Mouse (Mus musculus) small intestine, adult 2 months (tissue): ENCODE data around the gene Olfr147. TPM values are rescaled to one million over a fixed set of nuclear protein-coding genes. Genes with fewer than 3 reads are reported as not detected.

ENCODE experiments used
- H3K27ac ChIP-seq: fragments of 200-500 bp; 2 replicates; pipeline ENCODE4 v1.5.1; 2012; ENCODE audit warnings: low read depth, low read length, control low read depth, inconsistent platforms; ENCODE audit not compliant: insufficient read depth
- H3K27me3 ChIP-seq: fragments of 200-500 bp; 2 replicates; pipeline ENCODE4 v1.6.1; 2012; ENCODE audit warnings: mild to moderate bottlenecking, moderate library complexity, low read length, inconsistent platforms; ENCODE audit not compliant: control insufficient read depth, insufficient read depth
- H3K36me3 ChIP-seq: fragments of 200-500 bp; 2 replicates; pipeline ENCODE4 v1.6.1; 2012; ENCODE audit warnings: mild to moderate bottlenecking, low read length, control low read depth, inconsistent platforms; ENCODE audit not compliant: control insufficient read depth, insufficient read depth
- H3K4me1 ChIP-seq: fragments of 200-500 bp; 2 replicates; pipeline ENCODE4 v1.6.1; 2012; ENCODE audit warnings: low read length, inconsistent platforms, mixed read lengths; ENCODE audit not compliant: control insufficient read depth, insufficient read depth, insufficient read length
- H3K4me3 ChIP-seq: fragments of 200-500 bp; 2 replicates; pipeline ENCODE4 v1.5.1; 2012; ENCODE audit warnings: low read depth, mild to moderate bottlenecking, control low read depth, inconsistent platforms, low read length, moderate library complexity
- CTCF ChIP-seq: fragments of 200-500 bp; IDR thresholded peaks from 2 replicates; pipeline ENCODE4 v1.5.1; 2012; ENCODE audit warnings: low read depth, mild to moderate bottlenecking, control low read depth, inconsistent platforms, low read length, moderate library complexity, mixed read lengths; ENCODE audit not compliant: insufficient replicate concordance, insufficient read length; ENCODE audit errors: extremely low read depth
- POLR2A ChIP-seq: fragments of 200-500 bp; IDR thresholded peaks from 2 replicates; pipeline ENCODE4 v1.6.1; 2012; ENCODE audit warnings: low read depth, mild to moderate bottlenecking, control low read depth, inconsistent platforms, low read length, moderate library complexity
- WGBS: fragments of 180-500 bp; shearing (Covaris S2); methylation state at CpG from one replicate; pipeline ENCODE4 v1.1.7; 2018; 5-methylcytosine and 5-hydroxymethylcytosine counted together
- polyA plus RNA-seq: library from polyadenylated mRNA; depleted of rRNA; stranded (reverse); fragments of >200 nt; gene quantifications from 2 replicates; pipeline ENCODE4 v1.2.3, GENCODE M21; 2012; rRNA removed

Olfr147 gene
- polyA plus RNA-seq, 1 experiment: not detected

DNA sequence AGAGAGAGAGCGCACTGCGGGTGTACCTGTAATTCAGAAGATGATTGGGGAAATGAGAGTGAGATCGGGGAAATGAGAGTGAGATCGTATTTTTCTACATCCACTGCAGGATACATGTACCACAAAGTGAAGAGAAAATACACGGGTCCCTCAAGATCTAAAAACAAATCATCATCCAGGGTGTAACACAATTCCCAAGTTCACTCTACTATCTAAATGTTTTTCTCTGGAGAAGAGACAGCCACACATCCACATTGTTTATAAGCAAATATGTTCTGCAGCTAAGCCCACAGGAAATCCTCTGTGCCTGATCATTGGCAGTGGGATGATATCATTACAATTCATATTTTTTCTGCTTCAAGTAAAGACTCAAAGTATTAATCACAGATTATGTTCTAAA is 45.9 kb downstream of the Olfr147 start, which contains the start of gene Olfr902:
Gene Olfr902 (plus strand): TSS at position 301 of the 400 bp plus-strand sequence.
- no peaks in the 10 kb centered on the region for H3K4me1 ChIP-seq
- no peaks in the 10 kb centered on the region for H3K27me3 ChIP-seq
- no peak for TF ChIP-seq POLR2A
- TF ChIP-seq CTCF: no peak
- no peak within 1 kb of the TSS for H3K27ac ChIP-seq
- no peaks in the 10 kb centered on the region for H3K36me3 ChIP-seq
- 86% methylated on average over 5 of the region's 5 CpGs for WGBS
- H3K4me3 ChIP-seq: no peak within 1 kb of the TSS

Other genes starting within 250 kb of the Olfr147 start
- not detected in 2 replicates for gene Olfr891, start 220.9 kb upstream of the Olfr147 start, polyA plus RNA-seq
- gene Olfr893, start 193.3 kb upstream of the Olfr147 start, polyA plus RNA-seq: not detected in 2 replicates
- not detected in 2 replicates for gene Olfr894, start 183.6 kb upstream of the Olfr147 start, polyA plus RNA-seq
- not detected in 2 replicates for gene Olfr143, start 148.9 kb upstream of the Olfr147 start, polyA plus RNA-seq
- gene Olfr895, start 133.8 kb upstream of the Olfr147 start, polyA plus RNA-seq: not detected in 2 replicates
- gene Olfr896-ps1, start 110.6 kb upstream of the Olfr147 start, polyA plus RNA-seq: not detected in 2 replicates
- not detected in 2 replicates for gene Olfr25, start 72.6 kb upstream of the Olfr147 start, polyA plus RNA-seq
- not detected in 2 replicates for gene Olfr898, start 53.3 kb upstream of the Olfr147 start, polyA plus RNA-seq
- not detected in 2 replicates for gene Olfr250, start 34.8 kb upstream of the Olfr147 start, polyA plus RNA-seq
- not detected in 2 replicates for gene Olfr251, start 24.6 kb upstream of the Olfr147 start, polyA plus RNA-seq
- gene Olfr901, start 27.8 kb downstream of the Olfr147 start, polyA plus RNA-seq: not detected in 2 replicates
- gene Olfr902, start 46.0 kb downstream of the Olfr147 start, polyA plus RNA-seq: not detected in 2 replicates
- gene Olfr904, start 61.4 kb downstream of the Olfr147 start, polyA plus RNA-seq: not detected in 2 replicates
- gene Olfr905, start 69.4 kb downstream of the Olfr147 start, polyA plus RNA-seq: not detected in 2 replicates
- gene Olfr906, start 85.4 kb downstream of the Olfr147 start, polyA plus RNA-seq: not detected in 2 replicates
- gene Olfr907, start 94.1 kb downstream of the Olfr147 start, polyA plus RNA-seq: not detected in 2 replicates
- gene Olfr911-ps1, start 119.9 kb downstream of the Olfr147 start, polyA plus RNA-seq: not detected in 2 replicates
- not detected in 2 replicates for gene Olfr910, start 136.2 kb downstream of the Olfr147 start, polyA plus RNA-seq
- not detected in 2 replicates for gene Olfr912, start 178.5 kb downstream of the Olfr147 start, polyA plus RNA-seq
- gene Olfr913, start 191.1 kb downstream of the Olfr147 start, polyA plus RNA-seq: not detected in 2 replicates
- not detected in 2 replicates for gene Olfr914, start 203.4 kb downstream of the Olfr147 start, polyA plus RNA-seq